Mouse (Mus musculus): ENCODE measurements around the gene Trp53rka. TPM values are rescaled to one million over a fixed set of nuclear protein-coding genes. Genes with fewer than 3 reads are reported as not detected.

The Trp53rka gene
- polyA plus RNA-seq, 1 experiment = 12.4 TPM

DNA sequence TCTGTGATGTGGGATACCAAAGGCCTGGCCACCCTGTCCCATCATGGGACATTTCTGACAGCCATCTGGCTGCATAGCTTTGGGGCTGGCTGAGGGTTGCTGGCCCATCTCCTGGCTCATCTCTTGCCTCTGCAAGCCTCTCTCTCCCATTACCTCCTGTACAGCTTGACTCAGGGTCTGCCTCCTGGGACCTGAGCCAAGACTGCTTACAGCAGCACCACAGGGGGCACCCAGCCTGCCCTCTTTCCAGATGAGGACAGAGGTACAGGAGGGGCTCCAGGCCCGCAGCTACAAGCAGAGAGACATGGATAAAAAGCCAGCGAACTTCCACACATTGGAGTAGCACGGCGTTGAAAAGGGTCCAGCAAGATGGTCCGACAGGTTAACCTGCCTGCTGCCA, 6.7 kb downstream of the Trp53rka start:
- no peak for TF ChIP-seq POLR2A (IDR thresholded peaks at IDR 0.05; ENCODE audit: low read depth, low read length)
- no peak for TF ChIP-seq CTCF (IDR thresholded peaks at IDR 0.05; ENCODE audit: borderline replicate concordance, insufficient read depth, low read length)
- H3K27ac ChIP-seq (ENCODE audit: insufficient read depth, low read length) = no peak overlapping the region
- no peak overlapping the region for H3K4me3 ChIP-seq (ENCODE audit: insufficient read depth, low read length)

DNA sequence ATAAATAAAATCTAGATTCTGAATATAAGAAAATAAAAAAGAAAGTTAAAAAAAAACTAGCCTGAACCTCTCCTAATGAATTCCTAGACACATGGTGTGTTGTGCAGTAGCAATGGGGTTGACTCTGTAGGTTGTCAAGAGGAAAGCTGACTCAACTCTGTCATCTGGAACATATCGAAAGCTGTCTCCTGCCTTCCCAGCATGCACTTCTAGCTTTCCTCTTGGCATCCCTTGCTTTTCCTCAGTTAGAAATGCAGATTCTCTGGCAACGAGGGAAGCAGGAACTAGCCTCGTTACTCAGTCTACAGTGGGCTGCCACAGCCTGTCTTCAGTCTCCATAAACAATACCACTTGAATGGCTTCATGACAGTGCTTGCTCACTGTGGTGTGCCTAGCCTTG, 7.3 kb downstream of the Trp53rka start:
- no peaks in the 10 kb centered on the region for H3K4me1 ChIP-seq (ENCODE audit: control insufficient read depth, insufficient read depth, low read length)
- no peak overlapping the region for H3K27ac ChIP-seq (ENCODE audit: insufficient read depth, low read length)
- TF ChIP-seq CTCF (IDR thresholded peaks at IDR 0.05; ENCODE audit: borderline replicate concordance, insufficient read depth, low read length) = no peak
- no peak for TF ChIP-seq POLR2A (IDR thresholded peaks at IDR 0.05; ENCODE audit: low read depth, low read length)
- H3K4me3 ChIP-seq (ENCODE audit: insufficient read depth, low read length) = no peak overlapping the region

More for the DNA sequence above, 6.7 kb downstream of the Trp53rka start:
- H3K4me1 ChIP-seq (ENCODE audit: control insufficient read depth, insufficient read depth, low read length) = no peaks in the 10 kb centered on the region

DNA sequence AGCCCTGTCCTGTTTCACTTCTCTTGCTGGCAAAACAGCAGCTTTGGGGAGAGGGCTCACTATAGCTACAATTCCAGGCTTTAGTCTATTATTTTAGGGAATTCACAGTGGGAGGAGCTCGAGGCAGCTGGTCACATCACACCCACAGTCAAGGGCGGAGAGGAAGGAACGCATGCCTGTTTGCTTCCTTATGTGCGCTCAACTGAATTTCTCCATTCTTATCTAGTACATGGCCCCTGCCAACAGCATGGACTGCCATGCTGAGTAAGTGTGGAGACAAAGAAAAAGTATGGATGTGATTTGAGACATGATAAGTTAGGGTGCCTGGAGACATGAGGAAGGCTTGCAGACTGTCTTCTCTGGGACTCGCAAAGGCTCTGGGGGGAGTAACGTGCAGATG, 9.0 kb downstream of the Trp53rka start:
- no peaks in the 10 kb centered on the region for H3K4me1 ChIP-seq (ENCODE audit: control insufficient read depth, insufficient read depth, low read length)
- TF ChIP-seq POLR2A (IDR thresholded peaks at IDR 0.05; ENCODE audit: low read depth, low read length) (no peak), CTCF (IDR thresholded peaks at IDR 0.05; ENCODE audit: borderline replicate concordance, insufficient read depth, low read length) (no peak)
- no peak overlapping the region for H3K27ac ChIP-seq (ENCODE audit: insufficient read depth, low read length)
- no peak overlapping the region for H3K4me3 ChIP-seq (ENCODE audit: insufficient read depth, low read length)

DNA sequence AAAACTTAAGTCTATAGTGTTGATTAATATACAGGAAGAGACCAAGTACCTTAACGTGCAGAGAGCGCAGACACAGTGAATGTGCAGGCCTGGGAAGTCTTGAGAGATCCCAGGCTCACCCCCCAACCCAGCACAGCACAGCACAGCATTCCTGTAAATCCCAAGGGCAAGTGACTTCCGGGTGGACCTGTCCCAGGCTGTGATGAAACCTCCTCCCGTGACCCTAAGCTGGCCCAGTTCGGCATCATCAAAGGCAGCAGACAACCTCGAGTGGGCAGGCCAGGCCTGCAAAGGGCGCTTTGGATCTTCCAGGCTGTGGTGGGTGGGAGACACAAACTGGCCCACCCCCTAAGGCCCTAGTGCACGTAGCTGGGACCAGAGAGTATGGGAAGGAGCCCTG, 11.1 kb downstream of the Trp53rka start:
- Histone ChIP-seq H3K4me3 (ENCODE audit: insufficient read depth, low read length) (no peak overlapping the region), H3K27ac (ENCODE audit: insufficient read depth, low read length) (no peak overlapping the region), H3K4me1 (ENCODE audit: control insufficient read depth, insufficient read depth, low read length) (no peaks in the 10 kb centered on the region)
- TF ChIP-seq POLR2A (IDR thresholded peaks at IDR 0.05; ENCODE audit: low read depth, low read length) (no peak), CTCF (IDR thresholded peaks at IDR 0.05; ENCODE audit: borderline replicate concordance, insufficient read depth, low read length) (no peak)

DNA sequence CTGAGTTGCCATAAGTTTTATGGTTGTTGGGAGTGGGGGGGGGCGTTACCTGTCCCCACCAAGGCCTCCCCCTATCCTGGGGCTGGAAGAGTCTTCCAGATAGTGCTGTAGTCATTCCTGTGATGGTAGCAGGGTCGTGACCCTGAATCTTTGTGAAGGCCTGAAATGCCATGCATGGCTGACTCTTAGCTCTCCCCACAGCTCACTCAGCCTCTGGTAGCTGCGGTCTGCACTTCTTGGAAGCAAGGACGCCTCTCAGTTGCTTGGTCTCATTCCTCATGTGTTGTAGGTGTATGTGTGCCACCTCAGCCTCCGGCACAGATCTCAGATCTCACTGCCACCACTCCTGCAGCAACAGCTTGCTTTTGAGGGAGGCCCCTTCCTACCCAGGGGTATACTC, 17.3 kb downstream of the Trp53rka start:
- H3K4me1 ChIP-seq (ENCODE audit: control insufficient read depth, insufficient read depth, low read length) = no peaks in the 10 kb centered on the region
- H3K4me3 ChIP-seq (ENCODE audit: insufficient read depth, low read length) = no peak overlapping the region
- TF ChIP-seq POLR2A (IDR thresholded peaks at IDR 0.05; ENCODE audit: low read depth, low read length) (no peak), CTCF (IDR thresholded peaks at IDR 0.05; ENCODE audit: borderline replicate concordance, insufficient read depth, low read length) (no peak)
- no peak overlapping the region for H3K27ac ChIP-seq (ENCODE audit: insufficient read depth, low read length)

DNA sequence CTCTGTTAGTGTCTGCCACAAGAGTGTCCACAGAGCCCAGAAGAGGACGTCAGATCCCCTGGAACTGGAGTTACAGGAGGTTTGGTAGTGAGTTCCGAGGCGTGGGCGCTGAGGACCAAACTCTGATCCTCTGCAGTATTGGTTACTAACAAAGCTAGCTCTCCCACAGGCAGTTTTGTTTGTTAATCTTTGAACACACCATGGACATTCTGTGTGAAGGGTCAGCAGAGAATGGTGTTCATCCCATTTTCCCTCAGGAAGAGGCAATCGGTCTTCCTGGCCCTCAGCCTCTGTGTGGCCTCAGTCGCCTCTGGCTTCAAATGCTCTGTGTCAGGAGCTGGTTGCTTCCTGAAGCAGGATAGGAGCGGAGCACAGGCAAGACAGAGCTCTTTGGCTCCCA, 17.7 kb downstream of the Trp53rka start:
- no peaks in the 10 kb centered on the region for H3K4me1 ChIP-seq (ENCODE audit: control insufficient read depth, insufficient read depth, low read length)
- H3K27ac ChIP-seq (ENCODE audit: insufficient read depth, low read length) = no peak overlapping the region
- H3K4me3 ChIP-seq (ENCODE audit: insufficient read depth, low read length) = no peak overlapping the region
- TF ChIP-seq POLR2A (IDR thresholded peaks at IDR 0.05; ENCODE audit: low read depth, low read length) (no peak), CTCF (IDR thresholded peaks at IDR 0.05; ENCODE audit: borderline replicate concordance, insufficient read depth, low read length) (no peak)

DNA sequence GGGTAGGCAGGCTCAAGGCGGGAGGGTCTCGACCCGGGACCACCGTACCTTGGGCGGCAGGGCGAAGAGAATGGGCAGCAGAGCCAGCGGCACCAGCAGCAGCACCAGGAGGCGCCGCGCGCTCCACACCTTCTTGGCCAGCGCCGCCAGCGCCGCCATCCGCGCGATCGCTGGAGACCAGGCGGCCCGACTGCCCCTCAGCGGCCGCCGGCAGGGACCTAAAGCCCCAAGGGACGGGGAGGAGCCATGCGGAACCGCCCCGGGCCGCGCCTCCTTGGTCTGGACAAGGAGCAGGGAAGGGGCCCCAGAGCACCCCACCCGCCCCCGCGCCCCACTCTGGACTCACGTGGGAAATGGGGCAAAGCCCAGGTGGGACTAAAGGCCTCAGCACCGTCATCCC, 20.1 kb downstream of the Trp53rka start, which contains the start of gene Slc13a3:
Gene Slc13a3, minus strand, starts transcription at position 228 of the 400 bp plus-strand sequence.
- H3K4me1 ChIP-seq (ENCODE audit: control insufficient read depth, insufficient read depth, low read length) = no peaks in the 10 kb centered on the region
- H3K27ac ChIP-seq (ENCODE audit: insufficient read depth, low read length) = no peak within 1 kb of the TSS
- H3K4me3 ChIP-seq (ENCODE audit: insufficient read depth, low read length) = no peak within 1 kb of the TSS
- TF ChIP-seq POLR2A (IDR thresholded peaks at IDR 0.05; ENCODE audit: low read depth, low read length) (no peak), CTCF (IDR thresholded peaks at IDR 0.05; ENCODE audit: borderline replicate concordance, insufficient read depth, low read length) (no peak)

DNA sequence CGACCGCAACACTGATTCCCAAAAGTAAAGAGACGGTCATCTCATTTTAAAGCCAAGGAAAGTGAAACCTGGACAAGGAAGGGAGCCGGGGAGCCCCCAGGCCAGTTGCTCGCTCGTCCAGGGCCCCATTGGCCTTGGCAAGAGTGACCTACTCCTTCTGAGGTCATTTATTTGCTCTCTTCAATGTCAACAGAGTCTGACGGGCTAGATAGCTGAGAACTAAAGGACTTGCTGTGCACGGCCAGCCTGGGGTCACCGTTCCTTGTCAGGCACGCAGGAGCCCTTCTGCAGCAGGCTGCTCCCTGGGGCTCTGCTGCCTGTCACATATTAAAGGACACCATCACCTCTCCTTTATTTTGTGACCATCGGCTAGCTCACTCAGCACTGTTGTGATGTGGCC, 21.2 kb downstream of the Trp53rka start:
- TF ChIP-seq CTCF (IDR thresholded peaks at IDR 0.05; ENCODE audit: borderline replicate concordance, insufficient read depth, low read length) = no peak
- no peak for TF ChIP-seq POLR2A (IDR thresholded peaks at IDR 0.05; ENCODE audit: low read depth, low read length)
- Histone ChIP-seq H3K4me3 (ENCODE audit: insufficient read depth, low read length) (no peak overlapping the region), H3K4me1 (ENCODE audit: control insufficient read depth, insufficient read depth, low read length) (no peaks in the 10 kb centered on the region), H3K27ac (ENCODE audit: insufficient read depth, low read length) (no peak overlapping the region)

DNA sequence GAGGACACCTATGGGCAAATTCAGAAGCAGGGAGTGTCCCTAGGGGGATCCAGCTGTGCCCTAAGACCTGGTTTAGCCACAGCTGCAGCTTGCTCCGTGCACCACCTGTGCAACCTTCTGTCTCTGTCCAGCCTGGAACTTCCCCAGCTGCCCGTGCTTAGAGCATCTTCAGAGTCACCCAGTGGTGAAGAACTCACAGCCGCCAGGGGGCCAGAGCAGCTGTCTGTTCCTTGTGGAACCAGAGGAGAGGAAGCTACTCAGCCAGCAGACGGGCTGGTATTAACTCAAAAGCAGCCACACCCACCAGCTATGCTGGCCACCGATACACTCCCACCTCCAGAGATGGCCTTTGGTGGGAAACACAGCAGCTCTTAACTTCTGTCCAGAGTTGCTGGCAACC, 23.0 kb downstream of the Trp53rka start:
- H3K4me1 ChIP-seq (ENCODE audit: control insufficient read depth, insufficient read depth, low read length) = no peaks in the 10 kb centered on the region
- TF ChIP-seq POLR2A (IDR thresholded peaks at IDR 0.05; ENCODE audit: low read depth, low read length) = no peak
- TF ChIP-seq CTCF (IDR thresholded peaks at IDR 0.05; ENCODE audit: borderline replicate concordance, insufficient read depth, low read length) = no peak
- H3K27ac ChIP-seq (ENCODE audit: insufficient read depth, low read length) = no peak overlapping the region
- H3K4me3 ChIP-seq (ENCODE audit: insufficient read depth, low read length) = no peak overlapping the region

DNA sequence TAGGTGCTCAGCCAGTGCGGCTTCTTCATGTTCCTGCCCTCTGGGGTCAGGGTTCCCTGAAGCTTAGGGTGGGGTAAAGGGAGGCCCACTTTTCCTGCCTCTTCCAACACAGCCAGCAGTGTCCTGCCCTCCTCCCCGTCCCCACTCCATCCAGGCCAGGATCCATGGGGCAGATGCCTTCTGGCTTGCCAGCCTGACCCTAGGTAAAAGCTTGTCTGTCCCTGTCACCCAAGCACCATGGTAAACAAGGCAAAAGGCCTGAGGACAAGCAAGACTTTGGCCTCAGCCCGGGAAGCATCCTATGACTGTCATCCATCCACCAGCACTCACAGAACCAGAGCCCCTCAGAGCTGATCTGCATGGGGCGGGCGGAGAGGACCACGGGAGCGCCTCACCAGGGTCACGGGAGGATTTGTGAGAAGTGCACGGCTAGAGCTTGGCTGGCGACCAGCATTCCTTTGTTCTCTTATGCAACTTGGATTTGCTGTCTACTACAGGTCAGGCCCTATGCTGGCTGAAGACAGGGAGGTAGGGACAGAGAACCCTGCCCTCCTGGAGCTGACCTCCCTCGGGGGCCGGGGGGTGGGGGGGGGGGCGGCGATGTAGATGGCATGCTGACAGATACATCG, 25.2 kb downstream of the Trp53rka start:
- Histone ChIP-seq H3K4me1 (ENCODE audit: control insufficient read depth, insufficient read depth, low read length) (no peaks in the 10 kb centered on the region), H3K4me3 (ENCODE audit: insufficient read depth, low read length) (no peak overlapping the region), H3K27ac (ENCODE audit: insufficient read depth, low read length) (no peak overlapping the region)
- TF ChIP-seq CTCF (IDR thresholded peaks at IDR 0.05; ENCODE audit: borderline replicate concordance, insufficient read depth, low read length) (no peak), POLR2A (IDR thresholded peaks at IDR 0.05; ENCODE audit: low read depth, low read length) (no peak)
